Mouse (Mus musculus) spleen, adult 12 weeks (tissue): ENCODE results near the gene Zfp672.
"Not testable (repeated sequence)": the region's sequence is repeated elsewhere in the genome, so short reads cannot be mapped to it uniquely, and the experiment has no call there.

Experiments used
- DNase-seq: peaks from one replicate; pipeline ENCODE4 v3.0.0; 2022; ENCODE audit warnings: low spot score

Zfp672 gene

DNA sequence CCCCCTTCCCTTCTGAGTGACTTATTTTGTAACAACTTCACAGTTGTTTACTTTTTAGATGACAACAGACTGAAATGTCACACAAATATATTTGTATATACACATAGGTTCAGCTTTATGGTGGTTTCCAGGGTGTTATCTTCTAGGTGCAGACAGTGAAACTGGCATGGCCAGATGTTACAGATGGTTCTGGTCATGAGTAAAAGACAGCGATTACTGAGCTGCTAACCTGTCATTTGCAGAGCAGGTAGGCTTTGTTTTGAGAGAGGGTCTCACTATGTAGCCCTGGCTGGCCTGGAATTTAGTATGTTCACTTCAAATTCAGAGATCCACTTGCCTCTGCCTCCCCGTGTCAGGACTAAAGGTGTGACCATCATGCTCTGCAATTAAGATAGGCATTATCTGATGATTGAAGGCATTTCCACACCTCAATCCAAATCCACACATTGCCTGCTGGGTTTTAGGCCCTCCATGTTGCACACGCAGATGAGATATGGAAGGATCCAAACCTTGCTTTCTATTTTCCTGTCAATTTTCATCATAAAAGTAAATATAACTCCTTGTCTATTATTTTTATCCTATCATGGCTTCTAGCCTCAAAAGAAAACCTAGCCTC, 5.4 kb downstream of the Zfp672 start:
- peak; percentile 35 for DNase-seq

DNA sequence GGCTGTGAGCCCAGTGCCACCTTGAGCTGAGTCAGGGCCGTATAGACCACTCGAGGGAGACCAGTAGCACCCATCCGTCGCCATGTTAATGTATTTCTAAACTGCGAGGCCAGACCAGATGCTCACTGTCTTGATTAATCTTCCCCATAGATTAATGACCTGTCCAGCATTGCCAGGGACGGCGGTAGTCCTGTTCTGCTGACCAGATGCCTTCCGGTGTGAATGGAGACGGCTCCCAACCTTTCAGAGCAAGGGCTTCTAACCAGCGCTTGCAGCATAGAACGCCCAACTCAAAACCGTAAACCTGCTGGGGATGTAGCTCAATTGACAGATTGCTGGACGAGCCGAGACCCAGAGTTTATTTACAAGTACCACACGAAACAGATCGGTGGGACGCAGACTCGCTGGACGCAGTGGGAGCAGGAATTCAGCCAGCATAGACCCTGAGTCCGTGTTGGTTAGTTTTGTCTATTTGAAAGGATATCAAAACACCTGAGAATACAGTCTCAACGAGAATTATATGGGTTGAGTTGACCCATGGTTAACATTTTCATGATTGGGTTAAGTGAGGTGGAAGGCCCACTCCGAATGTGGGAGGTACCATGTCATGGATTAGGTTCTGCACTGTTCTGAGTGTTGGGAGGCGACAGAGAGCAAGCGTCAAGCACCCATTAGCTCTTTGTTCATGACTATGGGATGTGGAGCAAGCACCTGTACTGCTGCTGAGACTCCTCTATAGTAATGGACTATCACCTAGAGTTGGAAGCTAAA, 6.4 kb downstream of the Zfp672 start:
- DNase-seq, result no peak

DNA sequence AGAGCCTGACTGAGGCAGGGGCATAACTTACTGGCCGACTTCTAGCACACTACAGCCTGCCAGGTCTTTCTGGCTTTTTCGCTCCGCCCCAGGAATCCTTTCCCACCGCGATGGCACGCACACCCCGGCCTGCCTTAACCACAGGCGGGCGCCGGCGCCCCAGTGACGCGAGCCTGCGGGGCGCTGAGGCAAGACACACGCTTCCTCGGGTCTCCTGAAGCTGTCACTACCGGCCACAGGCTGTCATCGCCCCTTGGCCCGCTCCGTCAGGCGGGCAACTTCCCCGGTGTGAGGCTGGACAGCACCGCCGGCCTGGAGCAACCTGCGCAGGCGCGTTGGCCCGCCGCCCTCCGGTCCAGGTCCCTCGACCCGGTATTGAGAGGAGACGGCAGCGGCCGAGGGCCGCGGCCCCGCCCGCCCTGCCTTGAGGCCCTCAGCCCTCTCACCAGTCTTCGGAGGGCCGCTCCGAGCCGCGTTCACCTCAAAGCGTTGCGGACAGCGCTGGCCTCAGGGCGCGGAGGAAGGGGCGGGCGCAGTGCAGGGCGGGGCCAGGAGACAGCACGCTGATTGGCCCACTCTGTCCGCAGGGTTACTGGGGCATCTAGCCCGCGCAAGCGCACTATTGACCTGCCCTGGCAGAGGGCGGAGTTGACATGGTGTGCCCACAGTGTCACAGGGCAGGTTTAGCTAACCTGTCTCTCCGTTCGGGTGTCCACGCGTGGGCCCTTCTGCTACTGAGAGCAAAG, 7.1 kb downstream of the Zfp672 start:
- peak; percentile 94 for DNase-seq

DNA sequence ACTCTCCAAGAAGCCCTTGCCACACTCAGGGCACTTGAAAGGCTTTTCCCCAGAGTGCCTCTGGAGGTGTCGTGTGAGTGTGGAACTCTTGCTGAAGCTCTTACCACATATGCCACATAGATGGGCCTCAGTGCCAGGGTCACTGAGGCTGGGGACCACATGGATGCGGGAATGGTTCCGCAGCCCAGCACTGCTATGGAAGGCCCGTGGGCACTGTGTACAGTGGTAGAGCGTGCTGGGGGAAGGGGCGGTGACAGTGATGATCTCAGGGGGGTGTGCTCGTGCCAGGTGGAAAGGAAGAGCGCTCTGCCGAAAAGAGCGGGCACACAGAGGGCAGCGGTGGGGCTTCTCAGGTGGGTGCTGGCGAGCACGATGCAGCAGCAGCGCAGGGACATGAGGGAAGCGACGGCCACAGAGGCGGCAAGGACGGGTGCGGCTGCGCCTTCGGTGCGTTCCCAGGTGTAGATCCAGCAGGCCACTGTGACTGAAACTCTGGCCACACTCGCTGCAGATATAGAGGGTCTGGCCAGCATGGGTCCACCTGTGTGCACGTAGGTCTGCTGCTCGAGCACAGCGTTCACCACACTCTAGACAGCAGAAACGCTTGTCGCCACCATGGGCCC, 13.3 kb downstream of the Zfp672 start:
- DNase-seq, result no peak

DNA sequence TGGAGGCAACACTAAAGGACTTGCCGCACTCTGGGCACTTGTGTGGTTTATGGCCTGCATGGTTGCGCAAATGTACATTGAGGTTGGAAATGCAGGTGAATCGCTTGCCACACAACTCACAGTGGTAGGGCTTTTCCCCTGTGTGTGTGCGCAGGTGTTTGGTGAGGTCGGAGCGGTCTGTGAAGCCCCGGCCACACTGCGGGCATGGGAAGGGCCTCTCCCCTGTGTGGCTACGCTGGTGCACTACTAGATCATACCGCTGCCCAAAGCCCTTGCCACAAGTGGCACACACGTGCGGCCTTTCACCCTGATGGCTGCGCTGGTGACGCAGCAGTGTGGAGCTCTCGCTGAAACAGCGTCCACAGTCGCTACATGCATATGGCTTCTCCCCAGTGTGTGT, 13.8 kb downstream of the Zfp672 start:
- no peak for DNase-seq

DNA sequence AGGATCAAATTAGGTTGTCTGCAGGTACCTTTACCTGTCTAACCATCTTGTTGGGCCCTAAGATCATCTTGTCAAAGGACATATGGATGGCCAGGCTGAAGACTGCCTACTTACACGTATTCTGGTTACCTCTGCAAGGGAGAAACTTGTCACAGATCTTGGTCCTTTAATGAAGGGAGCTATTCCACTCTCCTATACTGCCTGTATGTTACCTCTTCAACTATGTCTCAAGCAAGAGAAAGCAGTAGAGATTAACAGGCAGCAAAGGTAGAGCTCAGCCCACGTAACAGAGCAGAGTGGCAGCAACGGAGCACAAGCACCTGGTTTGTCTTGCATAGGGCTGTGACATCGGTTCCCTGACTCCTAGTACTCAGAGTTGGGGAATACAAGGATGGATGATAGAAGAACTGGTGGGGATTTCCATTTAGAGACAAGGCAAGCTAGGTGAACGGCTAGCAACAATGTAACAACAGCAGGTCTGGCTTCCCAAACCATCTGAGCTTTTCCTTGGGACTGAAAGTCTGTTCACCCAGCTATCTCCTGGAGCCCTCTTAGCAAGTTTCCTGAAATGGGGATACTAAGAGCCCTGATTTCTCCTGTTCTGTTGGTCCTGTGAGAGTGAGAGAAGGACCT, 14.5 kb downstream of the Zfp672 start:
- no peak for DNase-seq

DNA sequence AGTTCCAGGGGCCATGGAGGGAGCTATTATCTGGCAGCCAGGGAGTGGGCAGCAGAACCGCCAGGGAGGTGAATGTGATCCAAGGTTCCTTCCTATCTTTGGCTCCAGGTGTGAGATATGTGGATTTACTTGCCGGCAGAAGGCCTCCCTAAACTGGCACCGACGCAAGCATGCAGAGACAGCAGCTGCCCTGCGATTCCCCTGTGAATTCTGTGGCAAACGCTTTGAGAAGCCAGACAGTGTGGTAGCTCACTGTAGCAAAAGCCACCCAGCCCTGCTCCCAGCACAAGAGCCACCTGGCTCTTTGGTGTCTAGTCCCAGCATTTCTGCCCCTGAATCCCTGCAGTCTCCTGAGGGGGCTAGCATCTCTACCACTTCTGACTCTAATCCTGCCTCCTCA, 16.1 kb downstream of the Zfp672 start:
- DNase-seq, result no peak

DNA sequence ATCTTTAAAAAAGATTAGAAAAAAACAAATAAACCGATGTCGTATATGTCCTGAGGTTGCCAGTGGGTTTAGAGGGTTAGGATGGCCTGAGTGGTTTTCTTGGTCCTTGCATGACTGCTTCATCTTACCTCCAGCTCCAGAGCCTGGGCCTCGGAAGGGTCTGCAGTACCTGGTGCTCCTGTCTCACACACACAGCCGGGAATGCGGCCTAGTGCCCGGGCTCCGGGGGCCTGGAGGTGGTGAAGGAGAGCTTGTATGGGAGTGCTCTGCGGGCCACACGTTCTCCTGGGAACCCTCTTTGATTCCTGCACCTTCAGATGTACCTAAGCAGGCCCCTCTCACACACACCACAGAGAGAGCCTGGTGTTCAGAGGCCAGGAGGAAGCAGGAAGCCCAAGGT, 21.5 kb downstream of the Zfp672 start:
- no peak for DNase-seq

DNA sequence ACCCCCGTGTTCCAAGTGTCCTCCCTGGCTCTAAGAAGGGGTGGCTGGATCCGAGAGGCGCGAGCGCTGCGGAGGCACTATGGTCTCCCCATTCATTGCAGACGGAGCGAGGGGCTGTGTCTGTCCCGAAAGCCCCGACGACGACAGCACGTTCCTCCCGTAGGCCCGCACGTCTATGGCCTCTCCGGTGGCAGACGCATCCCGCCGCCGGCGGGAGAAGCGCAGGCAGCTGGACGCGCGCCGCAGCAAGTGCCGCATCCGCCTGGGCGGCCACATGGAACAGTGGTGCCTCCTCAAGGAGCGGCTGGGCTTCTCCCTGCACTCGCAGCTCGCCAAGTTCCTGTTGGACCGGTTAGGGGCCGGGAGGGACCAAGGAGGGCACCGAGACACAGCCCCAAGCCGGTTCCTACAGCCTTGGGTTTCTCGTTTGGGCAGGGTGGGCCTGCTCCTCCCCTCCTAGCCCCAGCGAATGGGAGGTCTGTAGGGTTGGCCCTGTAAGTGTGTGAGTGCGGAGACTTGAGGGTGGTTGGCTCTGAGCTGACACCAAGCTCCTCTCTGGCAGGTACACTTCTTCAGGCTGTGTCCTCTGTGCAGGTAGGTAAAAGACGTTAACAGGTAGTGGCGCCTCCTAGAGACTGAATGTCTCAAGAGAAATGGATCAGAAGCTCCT, 22.6 kb downstream of the Zfp672 start:
- peak; percentile 56 for DNase-seq

DNA sequence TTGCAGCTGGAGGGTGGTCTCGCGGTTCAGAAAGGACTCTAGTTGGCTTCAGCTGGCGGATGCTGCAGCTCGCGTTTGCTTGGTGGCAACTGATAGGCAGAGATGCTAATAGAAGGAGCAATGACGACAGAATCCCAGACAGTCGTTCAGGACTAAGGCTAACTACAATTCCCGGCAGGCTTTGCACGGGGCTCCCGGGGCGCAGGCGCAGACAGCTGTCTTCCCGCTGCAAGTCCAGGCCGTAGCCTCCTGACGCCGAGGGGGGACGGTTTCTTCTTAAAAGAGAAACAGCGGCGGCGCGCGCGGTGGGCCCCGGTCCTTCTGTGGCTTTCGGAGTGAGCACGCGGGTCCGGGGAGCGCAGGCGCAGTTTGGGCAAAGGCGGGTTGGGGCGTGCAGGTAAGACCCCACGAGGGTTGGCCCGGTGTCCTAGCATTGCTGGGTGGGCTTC, 23.3 kb downstream of the Zfp672 start, which contains the start of gene Zfp692:
TSS of gene Zfp692 (plus strand) at position 210 of the 449 bp plus-strand sequence.
- DNase-seq, result peak; percentile 83

DNA sequence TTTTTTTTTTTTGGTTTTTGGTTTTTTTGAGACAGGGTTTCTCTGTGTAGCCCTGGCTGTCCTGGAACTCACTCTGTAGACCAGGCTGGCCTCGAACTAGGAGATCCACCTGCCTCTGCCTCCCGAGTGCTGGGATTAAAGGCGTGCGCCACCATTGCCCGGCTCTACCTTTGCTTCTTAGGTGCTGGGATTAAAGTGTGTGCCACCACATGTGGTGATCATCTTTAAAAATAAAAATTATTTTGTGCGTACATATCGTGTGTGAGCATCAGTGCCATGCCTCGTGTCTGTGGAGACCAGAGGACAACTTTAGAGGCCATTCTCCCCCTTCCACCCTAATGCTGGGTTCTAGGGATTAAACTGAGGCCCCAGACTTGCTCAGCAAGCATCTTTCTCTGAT, 24.8 kb downstream of the Zfp672 start:
- not testable (repeated sequence) for DNase-seq

DNA sequence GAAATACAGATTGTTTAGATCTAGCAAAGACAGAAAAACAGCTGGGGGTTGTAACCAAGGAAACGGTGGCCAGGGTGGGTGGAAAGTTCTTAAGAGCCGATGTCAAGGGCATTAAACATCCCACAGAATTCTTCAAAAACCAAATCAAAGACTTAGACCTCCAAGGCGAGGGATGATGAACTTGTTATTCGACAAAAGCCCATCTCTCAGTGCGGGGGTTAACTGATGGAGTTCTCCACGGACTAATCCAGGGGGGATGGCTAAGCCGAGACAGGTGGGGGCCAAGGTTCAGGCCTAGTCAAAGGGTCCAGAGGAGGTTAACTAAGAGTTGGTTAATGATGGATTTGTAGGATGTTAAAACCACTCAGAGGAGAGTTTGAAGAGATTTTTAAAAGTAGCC, 26.5 kb downstream of the Zfp672 start:
- no peak for DNase-seq

DNA sequence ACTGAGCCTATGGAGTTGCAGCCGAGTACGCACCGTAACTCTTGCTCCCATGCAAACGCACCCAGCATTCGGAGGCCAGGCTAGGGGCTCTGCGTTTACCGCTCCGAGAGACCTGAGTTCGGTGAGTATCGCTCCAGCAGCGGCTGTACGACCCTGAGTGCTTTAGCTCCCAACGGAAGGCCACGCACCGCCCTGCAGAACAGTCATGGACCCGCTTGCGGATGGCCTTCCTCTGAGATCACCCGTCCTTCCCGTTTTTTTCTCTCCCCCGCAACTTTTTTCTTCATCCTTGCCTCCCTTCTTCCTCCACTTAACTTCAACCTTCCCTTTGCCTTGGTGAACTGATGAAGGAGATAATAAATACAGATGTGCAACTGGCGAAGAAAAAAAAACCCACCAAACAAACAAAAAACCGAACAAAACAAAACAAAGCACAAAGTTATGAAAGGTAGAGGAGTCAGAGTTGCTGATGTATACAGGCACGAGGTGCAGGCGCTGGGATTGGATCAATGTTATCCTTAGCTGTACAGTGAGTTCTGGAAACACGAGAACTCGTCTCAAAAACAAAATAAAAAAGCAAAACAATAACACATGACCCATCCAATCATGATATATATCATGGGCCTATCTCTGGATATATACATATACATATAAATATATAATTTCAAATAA, 27.2 kb downstream of the Zfp672 start:
- no peak for DNase-seq

DNA sequence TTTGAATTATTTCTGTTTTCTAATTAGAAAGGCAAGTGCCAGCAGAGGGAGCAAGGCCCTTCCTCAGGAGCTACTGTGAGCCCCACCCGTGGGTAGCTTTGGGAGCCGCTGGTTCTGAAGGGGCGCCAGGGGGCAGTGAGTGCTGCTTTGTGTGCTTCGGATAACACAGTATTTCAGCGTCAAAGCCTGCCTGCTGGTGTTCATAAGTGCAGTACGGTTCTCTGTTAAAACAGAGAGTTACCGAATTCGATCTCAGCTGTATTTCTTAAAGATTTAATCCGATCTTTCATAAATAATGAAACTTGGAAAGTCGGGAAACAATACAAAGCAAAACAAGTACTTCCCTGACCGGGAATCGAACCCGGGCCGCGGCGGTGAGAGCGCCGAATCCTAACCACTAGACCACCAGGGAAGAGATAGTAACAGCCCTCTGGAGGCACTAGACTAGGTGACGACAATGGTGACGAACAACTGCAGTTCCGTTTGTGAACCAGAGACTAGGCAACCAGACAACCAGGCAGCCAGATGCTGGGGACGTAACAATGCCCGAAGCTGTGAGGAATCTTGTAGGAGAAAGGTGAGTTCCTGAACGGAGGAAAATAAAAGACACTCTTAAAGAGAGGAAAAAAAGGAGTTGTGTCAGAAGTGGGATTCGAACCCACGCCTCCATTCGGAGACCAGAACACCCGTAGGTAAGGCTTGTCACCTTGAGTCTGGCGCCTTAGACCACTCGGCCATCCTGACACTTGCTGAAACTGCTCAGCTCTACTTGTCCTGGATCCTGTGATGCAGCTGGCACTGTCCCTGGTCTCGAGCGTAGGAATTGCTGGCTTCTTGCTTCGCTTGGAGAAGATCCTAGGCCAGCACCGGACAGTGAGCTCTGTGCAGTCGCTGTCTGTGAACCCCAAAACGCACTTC, 28.0 kb downstream of the Zfp672 start:
- peak; percentile 94 for DNase-seq

DNA sequence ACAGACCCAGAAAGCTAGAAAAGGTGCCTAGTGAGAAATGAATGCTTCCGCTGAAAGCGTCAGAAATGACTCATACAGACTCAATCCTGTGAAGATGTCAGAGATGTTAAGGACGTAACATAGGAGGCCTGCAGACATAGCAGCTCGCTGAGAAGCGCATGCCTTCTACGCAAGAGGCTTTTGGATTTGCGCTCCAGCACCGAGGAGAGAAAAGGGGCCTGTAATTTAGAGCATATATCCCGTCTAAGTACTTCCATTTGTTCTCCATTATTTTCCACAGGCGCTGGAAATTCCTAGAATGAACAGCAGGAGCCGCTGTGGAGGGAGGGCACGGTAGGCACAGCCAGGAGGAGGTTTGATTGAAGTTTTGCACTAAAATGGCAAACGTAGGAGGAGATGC, 29.1 kb downstream of the Zfp672 start:
- DNase-seq, result peak; percentile 64

DNA sequence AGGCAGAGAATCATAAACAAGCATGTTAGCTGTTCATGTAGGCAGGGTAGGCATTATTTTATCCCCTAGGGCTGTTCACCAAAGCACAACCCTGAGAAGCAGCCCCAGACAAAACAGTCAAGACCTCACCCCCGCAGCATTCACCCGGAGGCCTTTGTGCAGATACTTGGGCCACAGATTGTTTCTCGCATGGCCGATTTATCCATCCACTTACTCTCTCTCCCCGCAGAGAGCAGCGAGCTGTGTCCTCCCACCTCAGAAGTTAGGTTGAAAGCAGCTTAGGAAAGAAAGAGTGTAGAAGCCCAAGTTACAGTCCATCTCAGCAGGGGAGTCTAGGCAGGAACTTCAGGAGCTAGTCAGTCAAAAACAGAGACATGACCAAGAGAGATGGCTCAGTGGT, 32.7 kb downstream of the Zfp672 start:
- no peak for DNase-seq

DNA sequence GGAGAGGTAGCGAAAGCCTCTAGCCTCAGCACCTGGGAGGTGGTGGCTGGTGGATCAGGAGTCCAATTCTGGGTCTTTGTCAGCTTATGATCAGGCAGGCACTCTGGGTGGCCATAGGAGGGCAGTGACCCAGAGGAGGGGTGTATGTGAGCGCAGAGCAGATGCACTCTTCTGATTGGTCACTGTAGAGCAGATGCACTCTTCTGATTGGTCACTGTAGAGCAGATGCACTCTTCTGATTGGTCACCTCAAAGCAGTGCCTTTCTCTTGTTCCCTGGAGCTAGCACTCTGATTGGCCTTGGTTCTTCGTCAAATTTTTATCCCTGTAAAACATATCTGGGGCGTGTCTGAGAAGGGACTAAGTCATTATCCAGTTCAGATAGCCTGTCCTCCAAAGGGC, 37.3 kb downstream of the Zfp672 start:
- no peak for DNase-seq

DNA sequence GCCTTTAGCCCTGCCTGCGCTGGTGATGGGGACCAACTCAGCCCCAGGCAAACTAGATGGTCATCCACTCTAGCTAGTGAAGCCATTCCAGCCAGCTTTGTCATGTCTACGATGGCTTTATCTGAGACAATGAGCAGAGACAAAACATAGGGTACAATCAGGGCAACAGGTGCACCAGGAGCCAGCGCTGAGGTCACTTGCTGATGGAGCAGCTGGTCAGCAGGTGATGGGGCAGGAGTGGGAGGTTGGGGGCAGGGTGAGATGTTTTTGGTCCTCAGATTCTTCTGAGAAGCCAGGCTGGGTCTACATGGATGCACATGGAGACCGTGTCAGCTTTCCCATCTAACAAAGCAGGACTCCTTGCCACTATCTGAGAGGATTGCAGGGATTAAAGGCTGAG, 39.3 kb downstream of the Zfp672 start:
- no peak for DNase-seq

DNA sequence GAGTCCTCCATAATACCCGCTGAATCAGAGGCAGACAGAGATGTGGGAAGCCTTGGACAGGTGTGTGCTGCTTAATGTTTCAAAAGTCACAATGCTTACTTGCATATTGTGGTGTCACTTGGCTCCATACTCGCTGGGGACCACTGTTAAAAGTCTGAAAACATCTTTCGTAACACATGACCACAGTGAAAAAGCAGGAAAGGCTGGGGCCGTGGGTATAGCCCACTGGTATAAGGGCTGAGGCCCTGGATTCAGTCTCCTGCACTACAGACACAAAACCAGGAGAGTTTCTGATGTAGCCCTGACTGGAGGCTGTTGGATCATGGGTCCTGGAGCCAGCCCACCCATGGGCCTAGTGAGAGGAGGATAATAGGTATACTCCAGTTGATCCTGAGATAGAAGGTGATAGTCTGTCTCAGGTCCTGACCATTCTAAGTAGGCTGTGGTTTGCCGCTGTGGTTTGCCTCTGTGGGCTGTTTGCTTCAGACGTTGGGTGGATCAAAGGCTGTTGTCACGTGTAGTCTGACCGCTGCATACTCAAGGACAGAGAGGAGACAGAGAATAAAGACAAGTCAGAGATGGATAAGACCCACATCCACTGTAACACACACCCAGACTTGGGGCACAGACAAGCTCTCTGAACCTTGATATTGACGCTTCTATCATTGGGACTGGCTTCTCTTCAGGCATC, 40.0 kb downstream of the Zfp672 start:
- DNase-seq, result no peak
